Mouse (Mus musculus) spleen, postnatal 4 days (tissue): ENCODE results near the gene Taar2.
A peak's percentile ranks its signal among the peaks of the same experiment; 100 is the strongest.

Source experiments
- DNase-seq, 2 experiments: peaks; one replicate each; pipeline ENCODE4 v3.0.0; 2022; ENCODE audit warnings: low spot score in 2 of 2

Gene Taar2

DNA sequence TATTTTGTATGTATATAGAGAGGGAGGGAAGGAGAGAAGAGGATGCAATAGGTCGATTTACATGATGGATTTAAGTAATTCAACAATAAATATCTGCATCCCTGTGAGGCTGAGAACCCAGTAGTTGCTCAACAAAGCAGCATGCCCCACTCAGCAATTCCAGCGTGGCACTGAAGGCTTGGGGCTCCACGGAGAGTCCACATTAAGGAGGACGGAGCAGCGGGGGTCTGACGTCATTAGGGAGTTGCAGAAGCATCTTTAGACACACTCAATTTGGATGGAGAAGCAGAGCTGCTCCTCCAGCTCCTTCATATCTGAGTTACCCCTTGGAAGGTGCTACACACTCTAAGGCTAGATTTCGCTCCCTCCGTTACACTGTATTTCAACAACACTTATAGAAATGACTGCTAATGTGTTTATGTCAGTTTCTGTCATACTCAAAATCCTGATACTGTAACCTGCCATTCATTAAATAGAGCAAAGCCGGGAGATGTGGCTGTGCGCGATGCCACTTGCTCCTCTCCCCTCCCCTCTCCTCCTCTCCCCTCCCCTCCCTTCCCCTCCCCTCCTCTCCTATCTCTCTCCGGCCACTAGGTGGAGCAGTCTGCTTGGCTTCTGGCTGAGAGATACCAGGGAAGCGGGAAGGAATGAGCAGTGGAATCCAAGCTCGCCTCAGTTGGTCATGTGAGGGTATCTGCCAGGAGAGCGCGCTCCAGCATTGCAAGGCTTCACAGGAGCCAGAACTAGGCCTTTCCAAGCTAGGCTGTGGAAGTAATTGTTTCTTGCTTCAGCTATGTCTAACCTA lies 40.7 kb downstream of the Taar2 start:
- DNase-seq, result peak; percentile 51 to 78

DNA sequence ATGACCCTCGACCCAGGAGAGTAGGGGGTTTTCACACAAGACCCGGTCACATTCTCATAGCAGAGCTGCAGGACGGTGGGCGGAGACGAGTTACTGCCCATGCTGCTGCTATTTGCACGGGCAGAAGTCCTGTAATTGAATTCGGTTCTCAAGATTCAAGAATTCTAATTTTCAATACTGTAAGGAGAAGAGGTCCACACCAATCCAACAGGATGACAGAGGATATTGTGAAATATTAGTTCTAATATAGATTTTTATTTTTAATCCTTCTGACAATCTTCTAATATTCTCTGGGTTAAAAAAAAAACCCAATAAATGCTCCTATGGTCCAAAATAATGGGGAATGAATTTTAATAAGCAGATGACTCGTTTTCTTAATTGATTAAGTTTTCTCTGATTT lies 47.2 kb downstream of the Taar2 start, which contains the start of gene Taar6:
TSS of gene Taar6 (minus strand) at position 101 of the 400 bp plus-strand sequence.
- no peak for DNase-seq

DNA sequence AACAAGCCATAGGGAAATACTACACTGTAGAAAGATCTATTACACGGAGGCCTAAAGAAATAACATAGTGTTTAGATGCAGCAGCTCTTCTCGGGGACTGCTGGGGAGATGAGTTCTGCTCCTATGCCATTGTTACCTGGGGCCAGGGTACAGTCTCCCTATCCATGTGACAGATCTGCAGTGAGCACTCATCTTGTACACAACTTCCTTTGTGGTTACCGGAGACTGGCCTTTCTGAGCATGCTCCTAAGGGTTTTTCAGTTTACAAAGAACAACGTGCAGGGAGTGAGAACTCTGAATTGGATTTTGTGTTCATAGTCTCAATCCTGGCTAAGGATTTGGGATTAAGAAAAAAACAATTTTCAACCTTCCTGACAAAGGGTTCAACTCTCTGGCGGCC lies 48.0 kb downstream of the Taar2 start:
- DNase-seq, result no peak
